Mouse (Mus musculus) adipose tissue, adult 10 weeks (tissue): ENCODE data around the gene 4931400O07Rik. TPM values are rescaled to one million over a fixed set of nuclear protein-coding genes. Genes with fewer than 3 reads are reported as not detected.

Experiments used
- polyA plus RNA-seq: library from polyadenylated mRNA; stranded (reverse); fragments of 350-450 nt; fragmentation: Illumina TruSeq; extraction: RNeasy Lipid Tissue Mini Kit (QIAGEN cat#74804); gene quantifications from one replicate; pipeline ENCODE4 v1.2.3, GENCODE M21; 2014; ENCODE audit warnings: low read depth, low replicate concordance

The 4931400O07Rik gene
- not detected for polyA plus RNA-seq

GRCm38 (mm10) chrX:62467691-62468090 lies at the start of gene 4931400O07Rik:
Gene 4931400O07Rik (plus strand): TSS chrX:62467991.

Other genes starting within 250 kb of the 4931400O07Rik start
- gene 4933402E13Rik, start 184.5 kb upstream of the 4931400O07Rik start, polyA plus RNA-seq: 0.74 TPM